Mouse (Mus musculus) gastrocnemius, adult 2 months (tissue): ENCODE measurements around the gene Rgs10. TPM values are rescaled to one million over a fixed set of nuclear protein-coding genes. Genes with fewer than 3 reads are reported as not detected.

Source experiments
- DNase-seq: peaks from one replicate; pipeline ENCODE4 v3.0.0; 2022
- H3K27ac ChIP-seq: fragments of 200-600 bp; 2 replicates; pipeline ENCODE4 v1.8.1; 2022; ENCODE audit warnings: mild to moderate bottlenecking
- H3K4me3 ChIP-seq: fragments of 200-600 bp; 2 replicates; pipeline ENCODE4 v1.8.1; 2022; ENCODE audit warnings: mild to moderate bottlenecking, moderate library complexity
- CTCF ChIP-seq: fragments of 200-600 bp; IDR thresholded peaks from 2 replicates; pipeline ENCODE4 v1.8.1; 2022; ENCODE audit warnings: antibody characterized with exemption, mild to moderate bottlenecking, moderate library complexity
- intact Hi-C: fragments of 180-260 bp; cut with DNase I; formaldehyde crosslinking; loops from one replicate; pipeline ENCODE4 v1.15.1; 2025
- total RNA-seq, 2 experiments: library from RNA; stranded (reverse); gene quantifications; 2 replicates each; pipeline ENCODE4 v1.2.3; 2021

The Rgs10 gene
- total RNA-seq, 2 experiments from 2014 or later: 2.0 to 4.8 TPM

- Histone ChIP-seq H3K4me3 (no peak overlapping the region), H3K27ac (no peak overlapping the region)
- TF ChIP-seq CTCF: no peak
- intact Hi-C loops: no loop called here
- no peak for DNase-seq
Observed at GRCm38 (mm10) chr7:128403128-128403527, 15.4 kb downstream of the Rgs10 start.

GRCm38 (mm10) chr7:128402577-128402976 is 16.0 kb downstream of the Rgs10 start:
- no peak for DNase-seq
- H3K27ac ChIP-seq: no peak overlapping the region
- TF ChIP-seq CTCF: no peak
- intact Hi-C loops: no loop called here
- no peak overlapping the region for H3K4me3 ChIP-seq

- DNase-seq: no peak
- Histone ChIP-seq H3K27ac (no peak overlapping the region), H3K4me3 (no peak overlapping the region)
- TF ChIP-seq CTCF: no peak
- intact Hi-C loops: no loop called here
Observed at GRCm38 (mm10) chr7:128398664-128399063, 19.9 kb downstream of the Rgs10 start.

- TF ChIP-seq CTCF: no peak
- Histone ChIP-seq H3K27ac (no peak overlapping the region), H3K4me3 (no peak overlapping the region)
- DNase-seq: no peak
- intact Hi-C loops: no loop called here
Observed at GRCm38 (mm10) chr7:128397066-128397465, 21.5 kb downstream of the Rgs10 start.

- DNase-seq: no peak
- H3K4me3 ChIP-seq: no peak overlapping the region
- intact Hi-C loops: no loop called here
- no peak for TF ChIP-seq CTCF
- H3K27ac ChIP-seq: no peak overlapping the region
Observed at GRCm38 (mm10) chr7:128393756-128394155, 24.8 kb downstream of the Rgs10 start.

GRCm38 (mm10) chr7:128392972-128393314 is 25.6 kb downstream of the Rgs10 start:
- Histone ChIP-seq H3K27ac (no peak overlapping the region), H3K4me3 (no peak overlapping the region)
- no peak for TF ChIP-seq CTCF
- no peak for DNase-seq
- intact Hi-C loops: no loop called here

- Histone ChIP-seq H3K27ac (0 out of 2 replicates have a peak overlapping the region, but pooled peaks have one; percentile 4), H3K4me3 (no peak overlapping the region)
- DNase-seq: peak; percentile 32
- intact Hi-C loops: no loop called here
- TF ChIP-seq CTCF: no peak
Observed at GRCm38 (mm10) chr7:128392071-128392971, 26.2 kb downstream of the Rgs10 start.

- no peak for DNase-seq
- Histone ChIP-seq H3K4me3 (no peak overlapping the region), H3K27ac (no peak overlapping the region)
- intact Hi-C loops: no loop called here
- TF ChIP-seq CTCF: no peak
Observed at GRCm38 (mm10) chr7:128391267-128392057, 27.1 kb downstream of the Rgs10 start.

GRCm38 (mm10) chr7:128388968-128389367 is 29.6 kb downstream of the Rgs10 start:
- Histone ChIP-seq H3K4me3 (0 out of 2 replicates have a peak overlapping the region, but pooled peaks have one; percentile 13), H3K27ac (peak overlapping the region; percentile 24; the same call in 1 of the 2 replicates)
- intact Hi-C loops: no loop called here
- TF ChIP-seq CTCF: no peak
- peak; percentile 88 for DNase-seq

- Histone ChIP-seq H3K4me3 (no peak overlapping the region), H3K27ac (no peak overlapping the region)
- intact Hi-C loops: no loop called here
- no peak for TF ChIP-seq CTCF
- DNase-seq: no peak
Observed at GRCm38 (mm10) chr7:128383726-128384463, 34.7 kb downstream of the Rgs10 start.

- no peak for TF ChIP-seq CTCF
- Histone ChIP-seq H3K27ac (no peak overlapping the region), H3K4me3 (no peak overlapping the region)
- DNase-seq: no peak
- intact Hi-C loops: no loop called here
Observed at GRCm38 (mm10) chr7:128383189-128383725, 35.3 kb downstream of the Rgs10 start.

GRCm38 (mm10) chr7:128382527-128382860 is 36.1 kb downstream of the Rgs10 start:
- Histone ChIP-seq H3K27ac (no peak overlapping the region), H3K4me3 (no peak overlapping the region)
- intact Hi-C loops: no loop called here
- no peak for TF ChIP-seq CTCF
- DNase-seq: no peak
